Mouse (Mus musculus) lung, embryonic 16.5 days (tissue): Measurements from ENCODE around the gene Rap1gds1. TPM values are rescaled to one million over a fixed set of nuclear protein-coding genes. Genes with fewer than 3 reads are reported as not detected.

ENCODE experiments used
- ATAC-seq: fragments of 200-750 bp; cut with Nextera tagmentation; 2 replicates; pipeline ENCODE4 v1.8.0; 2017; ENCODE audit warnings: low read depth, mild to moderate bottlenecking, moderate library complexity
- H3K27ac ChIP-seq: fragments of 300-500 bp; sonication (generic); 2 replicates; pipeline ENCODE4 v1.5.1; 2014; ENCODE audit warnings: mild to moderate bottlenecking, control low read depth, low read length
- H3K27me3 ChIP-seq: fragments of 300-500 bp; sonication (generic); 2 replicates; pipeline ENCODE4 v1.6.1; 2014; ENCODE audit warnings: low read depth, low read length, mixed read lengths; ENCODE audit not compliant: control insufficient read depth, insufficient read depth
- H3K36me3 ChIP-seq: fragments of 300-500 bp; sonication (generic); 2 replicates; pipeline ENCODE4 v1.6.1; 2014; ENCODE audit warnings: low read length; ENCODE audit not compliant: control insufficient read depth, insufficient read depth
- H3K4me1 ChIP-seq: fragments of 300-500 bp; sonication (generic); replicated peaks from 2 replicates; pipeline ENCODE4 v1.6.1; 2014; ENCODE audit warnings: low read length, mixed read lengths; ENCODE audit not compliant: control insufficient read depth, insufficient read depth
- H3K4me2 ChIP-seq: fragments of 300-500 bp; sonication (generic); 2 replicates; pipeline ENCODE4 v1.6.1; 2014; ENCODE audit warnings: low read depth, low read length, control low read depth
- H3K4me3 ChIP-seq: fragments of 300-500 bp; sonication (generic); 2 replicates; pipeline ENCODE4 v1.5.1; 2014; ENCODE audit warnings: mild to moderate bottlenecking, low read length, control low read depth
- H3K9ac ChIP-seq: fragments of 300-500 bp; sonication (generic); 2 replicates; pipeline ENCODE4 v1.6.1; 2014; ENCODE audit warnings: low read length, control low read depth
- H3K9me3 ChIP-seq: fragments of 300-500 bp; sonication (generic); 2 replicates; pipeline ENCODE4 v1.6.1; 2016; ENCODE audit warnings: low read length; ENCODE audit not compliant: control insufficient read depth
- WGBS: fragments of 180-500 bp; shearing (Covaris S2); extraction: QIAGEN DNeasy Blood & Tissue Kit; methylation state at CpG from one replicate; pipeline ENCODE4 v1.1.7; 2014; 5-methylcytosine and 5-hydroxymethylcytosine counted together
- polyA plus RNA-seq: library from polyadenylated mRNA; unstranded; fragments of >200 nt; fragmentation: Nextera tagmentation; extraction: Ambion mirVana; gene quantifications from 2 replicates; pipeline ENCODE4 v1.2.1, GENCODE M21; 2015

Rap1gds1 gene
- polyA plus RNA-seq, 1 experiment from 2014 or later, result 60.7 TPM

DNA sequence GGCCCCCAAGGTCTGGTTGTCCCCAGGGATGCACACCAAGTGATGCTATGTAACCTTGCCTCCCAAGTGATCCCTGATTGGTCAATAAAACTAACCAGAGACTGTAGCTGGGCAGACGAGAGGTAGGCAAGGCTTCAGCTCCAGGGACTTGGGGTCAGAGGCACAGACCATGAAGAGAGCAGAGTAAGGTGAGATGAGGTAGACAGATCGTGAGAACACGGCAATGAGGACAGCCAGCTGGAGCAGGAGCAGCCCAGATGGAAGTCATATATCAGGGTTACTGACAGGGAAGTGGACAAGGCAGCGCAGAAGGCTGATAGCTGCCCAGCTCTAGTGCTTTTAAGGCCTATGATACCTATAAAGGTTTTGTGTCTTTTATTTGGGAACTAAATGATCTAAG, 5.5 kb downstream of the Rap1gds1 start:
- Histone ChIP-seq H3K4me1 (peaks cover 4% of the 10 kb centered on the region; the same call in 1 of the 2 replicates), H3K27me3 (no peaks in the 10 kb centered on the region), H3K9ac (no peak overlapping the region), H3K27ac (no peak overlapping the region), H3K9me3 (no peaks in the 10 kb centered on the region), H3K4me2 (no peak overlapping the region), H3K36me3 (no peaks in the 10 kb centered on the region), H3K4me3 (no peak overlapping the region)
- 52% methylated on average over 4 of the region's 4 CpGs for WGBS
- no peak for ATAC-seq

DNA sequence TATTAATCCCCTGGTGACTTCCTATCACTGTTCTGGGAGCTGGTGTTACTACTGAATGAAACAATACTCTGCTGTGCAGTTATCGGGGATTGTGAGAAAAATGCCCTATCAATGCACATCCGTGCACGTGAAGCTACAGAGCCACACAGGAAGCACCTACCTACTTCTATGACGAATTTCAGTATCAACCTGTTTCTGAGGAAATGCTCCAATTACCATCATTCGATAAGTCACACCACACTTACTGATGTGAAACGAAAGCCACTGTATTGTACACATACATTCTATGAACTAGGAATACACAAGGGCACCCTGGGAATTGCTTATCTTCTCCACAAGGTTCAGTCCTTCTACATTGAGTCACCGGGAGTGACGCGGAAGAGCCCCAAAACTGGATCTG, 10.9 kb downstream of the Rap1gds1 start:
- ATAC-seq, result no peak
- Histone ChIP-seq H3K36me3 (no peaks in the 10 kb centered on the region; the same call in 1 of the 2 replicates), H3K27ac (no peak overlapping the region), H3K4me2 (no peak overlapping the region), H3K27me3 (no peaks in the 10 kb centered on the region), H3K9me3 (0 out of 2 replicates have a peak, but pooled peaks cover 2% of the 10 kb centered on the region), H3K9ac (no peak overlapping the region), H3K4me1 (no peaks in the 10 kb centered on the region), H3K4me3 (no peak overlapping the region)
- 97% methylated on average over 9 of the region's 9 CpGs for WGBS

DNA sequence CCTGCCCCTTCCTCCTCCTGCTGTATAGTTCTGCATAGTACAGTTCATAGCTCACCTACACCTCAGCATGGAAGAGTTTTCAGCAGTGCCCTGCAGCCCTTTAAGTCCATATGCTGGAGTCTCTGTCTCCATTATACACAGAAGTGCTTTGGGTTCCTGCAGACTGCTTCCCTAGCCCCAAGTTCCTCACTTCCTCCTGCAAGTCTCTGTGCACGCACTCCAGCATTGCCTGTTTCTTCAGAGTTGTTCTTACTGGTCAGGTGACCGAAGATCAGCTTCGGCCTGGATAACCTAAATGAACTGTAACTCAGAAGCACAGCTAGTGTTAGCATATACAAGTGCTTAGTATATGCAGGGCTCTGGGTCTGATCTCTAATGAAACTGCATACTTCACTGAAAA, 12.9 kb downstream of the Rap1gds1 start:
- 75% methylated on average over 3 of the region's 3 CpGs for WGBS

DNA sequence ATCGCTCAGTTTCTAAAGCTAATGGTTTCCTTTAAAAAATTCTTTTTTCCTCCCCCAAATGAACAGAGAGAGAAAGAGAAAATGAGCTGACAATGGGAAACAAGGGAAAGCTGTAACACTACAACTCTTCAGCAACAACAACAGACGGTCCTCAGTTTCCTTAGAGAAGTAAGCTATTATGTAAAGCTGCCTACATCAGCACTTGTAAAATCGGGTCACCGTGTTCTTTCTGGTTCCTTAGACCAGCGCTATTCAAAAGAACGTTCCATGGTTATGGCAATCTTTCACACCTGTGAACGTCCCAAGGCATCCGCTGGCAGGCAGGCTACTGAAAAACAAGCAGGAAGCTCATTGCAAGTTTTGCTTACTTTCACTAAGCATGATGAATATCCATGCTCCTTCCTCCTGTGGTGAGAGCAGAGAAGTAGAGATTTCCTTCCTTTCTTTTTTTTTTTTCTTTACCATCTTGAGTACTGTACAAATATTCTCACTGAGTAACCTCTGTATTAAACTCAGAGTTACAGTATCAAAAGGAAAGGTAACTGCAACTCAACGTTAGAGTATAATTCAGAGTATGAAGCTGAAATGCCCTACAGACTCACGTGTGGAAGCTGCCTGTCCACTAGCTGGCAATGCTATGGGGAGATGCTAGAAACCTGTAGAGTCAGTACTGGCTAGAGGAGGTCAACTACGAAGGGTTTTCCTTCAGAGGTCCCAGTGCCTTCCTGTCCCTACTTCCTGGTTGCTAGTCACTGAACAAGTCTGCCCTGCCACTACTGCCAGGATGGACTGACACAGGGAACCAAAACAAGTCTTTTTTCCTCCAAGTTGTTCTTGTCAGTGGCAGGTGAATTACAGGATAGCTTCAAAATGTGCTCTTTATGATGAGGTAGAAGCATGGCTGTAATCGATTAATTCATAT, 26.0 kb downstream of the Rap1gds1 start:
- Histone ChIP-seq H3K4me2 (no peak overlapping the region), H3K27me3 (no peaks in the 10 kb centered on the region), H3K4me1 (no peaks in the 10 kb centered on the region; the same call in none of the 2 replicates), H3K4me3 (no peak overlapping the region), H3K36me3 (peaks cover 2% of the 10 kb centered on the region; the same call in 1 of the 2 replicates), H3K27ac (no peak overlapping the region; the same call in 1 of the 2 replicates), H3K9ac (no peak overlapping the region), H3K9me3 (no peaks in the 10 kb centered on the region)
- ATAC-seq, result no peak
- WGBS, result 72% methylated on average over 12 of the region's 12 CpGs

More for the DNA sequence above, 12.9 kb downstream of the Rap1gds1 start:
- Histone ChIP-seq H3K4me1 (no peaks in the 10 kb centered on the region), H3K4me3 (no peak overlapping the region), H3K9ac (no peak overlapping the region), H3K36me3 (no peaks in the 10 kb centered on the region; the same call in 1 of the 2 replicates), H3K27ac (no peak overlapping the region), H3K4me2 (no peak overlapping the region), H3K9me3 (0 out of 2 replicates have a peak, but pooled peaks cover 2% of the 10 kb centered on the region), H3K27me3 (no peaks in the 10 kb centered on the region)
- no peak for ATAC-seq

DNA sequence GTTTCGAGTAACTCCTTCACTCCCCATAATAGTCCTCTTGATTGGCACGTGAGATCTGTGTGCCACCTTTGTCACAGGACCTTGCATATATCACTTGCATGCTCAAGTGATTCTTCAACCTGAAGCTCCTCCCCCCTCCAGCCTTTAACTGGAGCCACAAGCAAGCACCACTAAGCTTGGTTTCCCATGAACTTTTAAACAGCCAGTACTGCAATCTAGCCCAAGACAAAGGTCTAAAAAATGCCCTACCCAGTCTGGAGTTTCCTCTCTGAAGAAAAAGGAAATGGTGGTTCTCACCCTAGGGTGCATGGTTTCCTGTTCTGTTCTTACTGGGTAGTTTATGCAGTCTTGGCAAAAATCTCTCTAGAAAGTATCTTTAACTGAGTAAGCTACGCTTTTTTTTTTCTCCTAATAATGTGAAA, 32.6 kb downstream of the Rap1gds1 start:
- no peaks in the 10 kb centered on the region for H3K9me3 ChIP-seq
- 57% methylated on average over 3 of the region's 3 CpGs for WGBS
- H3K36me3 ChIP-seq, result no peaks in the 10 kb centered on the region
- H3K4me2 ChIP-seq, result no peak overlapping the region
- peak overlapping the region; percentile 52 for H3K27ac ChIP-seq
- no peaks in the 10 kb centered on the region for H3K27me3 ChIP-seq
- H3K4me3 ChIP-seq, result no peak overlapping the region
- H3K9ac ChIP-seq, result no peak overlapping the region
- peak; percentile 69 for ATAC-seq
- peaks cover 5% of the 10 kb centered on the region; the same call in 1 of the 2 replicates for H3K4me1 ChIP-seq

DNA sequence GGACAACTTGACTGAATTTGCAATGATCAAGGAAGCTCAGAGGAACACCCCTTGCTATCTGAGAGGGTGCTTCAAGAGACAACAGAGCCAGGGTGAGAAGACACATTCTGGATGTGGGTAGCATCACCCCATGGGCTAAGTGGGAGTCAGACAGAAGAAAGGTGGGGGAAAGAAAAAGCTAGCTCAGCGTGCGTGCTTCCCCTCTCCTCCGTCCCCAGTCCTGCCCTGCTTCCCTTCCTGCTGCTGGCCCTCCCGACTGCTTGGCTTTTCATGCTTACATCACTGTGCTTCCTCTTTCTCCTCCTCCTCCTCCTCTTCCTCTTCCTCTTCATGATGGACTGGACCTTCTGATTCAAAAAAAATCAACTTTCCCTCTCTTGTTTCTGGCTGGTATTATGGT, 33.1 kb downstream of the Rap1gds1 start:
- Histone ChIP-seq H3K9me3 (no peaks in the 10 kb centered on the region), H3K9ac (no peak overlapping the region), H3K36me3 (no peaks in the 10 kb centered on the region), H3K27me3 (no peaks in the 10 kb centered on the region), H3K4me2 (no peak overlapping the region), H3K27ac (no peak overlapping the region), H3K4me3 (no peak overlapping the region), H3K4me1 (peaks cover 5% of the 10 kb centered on the region; the same call in 1 of the 2 replicates)
- ATAC-seq, result no peak
- WGBS, result 71% methylated on average over 4 of the region's 4 CpGs

DNA sequence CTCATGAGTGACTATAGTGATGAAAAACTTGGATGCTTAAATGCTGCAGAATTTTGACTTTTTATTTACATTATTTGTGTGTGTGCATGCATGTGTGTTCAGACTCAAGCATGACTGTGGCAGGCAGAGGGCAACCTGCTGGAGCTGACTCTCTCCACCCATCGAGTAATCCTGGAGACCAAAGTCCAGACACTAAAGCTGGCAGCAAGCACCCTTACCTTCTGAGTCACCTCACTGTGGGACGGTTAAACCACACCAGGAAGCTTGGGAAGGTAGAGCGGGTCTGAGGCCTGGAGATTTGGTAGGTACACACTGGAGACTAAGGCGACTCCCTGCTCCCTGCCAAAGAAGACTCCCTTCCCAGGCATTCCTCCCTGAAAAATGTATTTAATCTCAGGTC, 38.0 kb downstream of the Rap1gds1 start:
- H3K4me2 ChIP-seq, result no peak overlapping the region
- no peaks in the 10 kb centered on the region for H3K27me3 ChIP-seq
- 88% methylated on average over 4 of the region's 4 CpGs for WGBS
- H3K4me1 ChIP-seq, result no peaks in the 10 kb centered on the region
- no peak overlapping the region for H3K4me3 ChIP-seq
- no peak for ATAC-seq
- no peak overlapping the region for H3K27ac ChIP-seq
- H3K36me3 ChIP-seq, result no peaks in the 10 kb centered on the region
- no peak overlapping the region for H3K9ac ChIP-seq
- H3K9me3 ChIP-seq, result no peaks in the 10 kb centered on the region

DNA sequence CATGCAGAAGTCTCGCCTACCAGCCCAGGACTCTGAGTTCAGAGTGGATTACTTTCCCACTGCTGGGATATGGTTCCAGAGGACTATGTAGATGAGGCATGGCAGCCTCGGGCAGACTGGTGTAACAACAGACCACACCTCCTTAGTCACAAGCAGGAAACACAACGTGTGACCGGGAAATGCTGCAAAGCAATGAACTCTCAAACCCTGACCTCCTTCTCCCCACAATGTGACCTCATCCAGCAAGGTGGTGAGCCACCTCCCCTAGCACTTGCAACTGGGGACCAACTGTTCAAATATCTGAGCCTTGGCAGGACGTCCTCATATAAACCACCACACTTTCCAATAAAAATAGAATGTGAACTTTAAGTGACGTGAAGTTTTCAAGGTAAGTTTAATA, 41.8 kb downstream of the Rap1gds1 start:
- ATAC-seq, result no peak
- Histone ChIP-seq H3K9ac (no peak overlapping the region), H3K4me3 (no peak overlapping the region), H3K4me1 (no peaks in the 10 kb centered on the region), H3K27ac (no peak overlapping the region), H3K27me3 (no peaks in the 10 kb centered on the region), H3K36me3 (no peaks in the 10 kb centered on the region), H3K9me3 (no peaks in the 10 kb centered on the region), H3K4me2 (no peak overlapping the region)
- WGBS, result 74% methylated on average over 6 of the region's 6 CpGs

DNA sequence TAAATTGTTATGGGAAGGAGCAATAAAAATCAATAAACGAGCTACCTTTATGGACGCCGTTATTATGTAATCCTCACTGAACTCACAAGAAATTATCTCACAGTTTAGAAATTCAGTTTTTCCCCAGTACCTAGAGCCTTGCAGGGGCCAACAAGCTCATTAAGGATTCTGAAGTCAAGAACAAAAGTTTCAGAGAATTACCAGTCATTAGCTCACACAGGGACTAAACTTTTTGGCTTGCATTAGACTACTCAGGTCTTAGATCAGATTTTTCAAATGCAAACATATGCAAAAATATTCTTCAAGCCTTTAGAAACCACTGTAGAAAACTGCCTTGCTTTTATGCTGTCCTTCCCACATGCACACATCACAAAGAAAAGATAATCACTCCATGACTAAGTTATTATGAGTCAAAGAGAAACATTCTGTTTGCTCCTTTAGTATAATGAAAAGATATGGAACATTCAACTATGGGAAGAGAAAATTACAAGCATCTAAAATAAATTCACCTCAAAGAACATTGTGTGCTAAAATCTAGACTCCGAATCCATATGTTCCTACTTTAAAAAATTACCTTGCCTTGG, 44.3 kb downstream of the Rap1gds1 start:
- Histone ChIP-seq H3K4me2 (no peak overlapping the region), H3K9ac (no peak overlapping the region), H3K27me3 (no peaks in the 10 kb centered on the region), H3K36me3 (no peaks in the 10 kb centered on the region), H3K4me1 (no peaks in the 10 kb centered on the region), H3K9me3 (no peaks in the 10 kb centered on the region), H3K4me3 (no peak overlapping the region), H3K27ac (no peak overlapping the region)
- 89% methylated on average over 4 of the region's 4 CpGs for whole genome bisulfite sequencing
- no peak for ATAC-seq
